Mouse (Mus musculus) MN1 (cell line): ENCODE results near the gene Amy2a3.
"Not testable (repeated sequence)": the region's sequence is repeated elsewhere in the genome, so short reads cannot be mapped to it uniquely, and the experiment has no call there.

Source experiments
- DNase-seq: peaks from one replicate; pipeline ENCODE4 v3.0.0-alpha.2; 2016; ENCODE audit warnings: low spot score

Gene Amy2a3

GRCm38 (mm10) chr3:113323952-113324351 is at the start of gene Amy2a3:
TSS of gene Amy2a3 (minus strand) at chr3:113324052.
- DNase-seq = not testable (repeated sequence)

- DNase-seq = not testable (repeated sequence)
Measured at GRCm38 (mm10) chr3:113356558-113356957, 32.7 kb upstream of the Amy2a3 start, which contains the start of gene Amy2a2. TSS of gene Amy2a2 (minus strand) at chr3:113356658.

- not testable (repeated sequence) for DNase-seq
Measured at GRCm38 (mm10) chr3:113345484-113345883, 21.6 kb upstream of the Amy2a3 start.

GRCm38 (mm10) chr3:113312937-113313336 is 10.9 kb downstream of the Amy2a3 start:
- not testable (repeated sequence) for DNase-seq

GRCm38 (mm10) chr3:113291349-113291748 is 32.5 kb downstream of the Amy2a3 start, which contains the start of gene Amy2a4:
TSS of gene Amy2a4 (minus strand) at chr3:113291449.
- DNase-seq = not testable (repeated sequence)

GRCm38 (mm10) chr3:113280285-113280684 is 43.6 kb downstream of the Amy2a3 start:
- not testable (repeated sequence) for DNase-seq

GRCm38 (mm10) chr3:113279586-113279985 is 44.3 kb downstream of the Amy2a3 start:
- DNase-seq = not testable (repeated sequence)
